Mouse (Mus musculus) heart, embryonic 14.5 days (tissue): ENCODE measurements around the gene Mthfd1l. TPM values are rescaled to one million over a fixed set of nuclear protein-coding genes. Genes with fewer than 3 reads are reported as not detected.

ENCODE experiments used
- ATAC-seq: fragments of 200-750 bp; cut with Nextera tagmentation; 2 replicates; pipeline ENCODE4 v1.8.0; 2017; ENCODE audit warnings: low read depth, moderate TSS enrichment; ENCODE audit not compliant: insufficient number of reproducible peaks, insufficient read depth, low FRiP score
- H3K27ac ChIP-seq, 2 experiments: fragments of 200-500 bp in 1 of 2; fragments of 300-500 bp in 1 of 2; sonication (generic) in 1 of 2; replicated peaks in 1 of 2; 2 replicates each; pipeline ENCODE4 v1.5.1; 2012 to 2014; ENCODE audit warnings: low read depth in 2 of 2, low read length in 2 of 2, control low read depth in 1 of 2, mild to moderate bottlenecking in 1 of 2, mixed read lengths in 1 of 2; ENCODE audit not compliant: control insufficient read depth in 1 of 2, insufficient read depth in 1 of 2
- H3K27me3 ChIP-seq: fragments of 300-500 bp; sonication (generic); 2 replicates; pipeline ENCODE4 v1.6.1; 2014; ENCODE audit warnings: mild to moderate bottlenecking, low read length, control low read depth; ENCODE audit not compliant: control insufficient read depth, insufficient read depth
- H3K36me3 ChIP-seq: fragments of 300-500 bp; sonication (generic); 2 replicates; pipeline ENCODE4 v1.6.1; 2014; ENCODE audit warnings: mild to moderate bottlenecking, control low read depth, low read length, mixed read lengths; ENCODE audit not compliant: control insufficient read depth, insufficient read depth
- H3K4me1 ChIP-seq, 2 experiments: fragments of 200-500 bp in 1 of 2; fragments of 300-500 bp in 1 of 2; sonication (generic) in 1 of 2; 2 replicates each; pipeline ENCODE4 v1.6.1; 2012 to 2014; ENCODE audit warnings: low read length in 2 of 2, control low read depth in 1 of 2, mixed read lengths in 1 of 2; ENCODE audit not compliant: control insufficient read depth in 2 of 2, insufficient read depth in 2 of 2
- H3K4me2 ChIP-seq: fragments of 300-500 bp; sonication (generic); 2 replicates; pipeline ENCODE4 v1.6.1; 2014; ENCODE audit warnings: mild to moderate bottlenecking, low read length
- H3K4me3 ChIP-seq, 2 experiments: fragments of 200-500 bp in 1 of 2; fragments of 300-500 bp in 1 of 2; sonication (generic) in 1 of 2; 2 replicates each; pipeline ENCODE4 v1.5.1; 2012 to 2014; ENCODE audit warnings: low read length in 2 of 2, mild to moderate bottlenecking in 2 of 2, control low read depth in 1 of 2, low read depth in 1 of 2, moderate library complexity in 1 of 2; ENCODE audit not compliant: control insufficient read depth in 1 of 2, insufficient read depth in 1 of 2
- H3K9ac ChIP-seq: fragments of 300-500 bp; sonication (generic); 2 replicates; pipeline ENCODE4 v1.6.1; 2014; ENCODE audit warnings: mild to moderate bottlenecking, low read length
- H3K9me3 ChIP-seq: fragments of 300-500 bp; sonication (generic); 2 replicates; pipeline ENCODE4 v1.6.1; 2016; ENCODE audit warnings: low read length, control low read depth; ENCODE audit not compliant: control insufficient read depth
- WGBS: fragments of 180-500 bp; shearing (Covaris S2); extraction: QIAGEN DNeasy Blood & Tissue Kit; methylation state at CpG from one replicate; pipeline ENCODE4 v1.1.7; 2014; 5-methylcytosine and 5-hydroxymethylcytosine counted together
- polyA plus RNA-seq: library from polyadenylated mRNA; unstranded; fragments of >200 nt; fragmentation: Nextera tagmentation; extraction: Ambion mirVana; gene quantifications from 2 replicates; pipeline ENCODE4 v1.2.1, GENCODE M21; 2014

Mthfd1l gene
- polyA plus RNA-seq, 1 experiment from 2014 or later: 8.8 TPM

DNA sequence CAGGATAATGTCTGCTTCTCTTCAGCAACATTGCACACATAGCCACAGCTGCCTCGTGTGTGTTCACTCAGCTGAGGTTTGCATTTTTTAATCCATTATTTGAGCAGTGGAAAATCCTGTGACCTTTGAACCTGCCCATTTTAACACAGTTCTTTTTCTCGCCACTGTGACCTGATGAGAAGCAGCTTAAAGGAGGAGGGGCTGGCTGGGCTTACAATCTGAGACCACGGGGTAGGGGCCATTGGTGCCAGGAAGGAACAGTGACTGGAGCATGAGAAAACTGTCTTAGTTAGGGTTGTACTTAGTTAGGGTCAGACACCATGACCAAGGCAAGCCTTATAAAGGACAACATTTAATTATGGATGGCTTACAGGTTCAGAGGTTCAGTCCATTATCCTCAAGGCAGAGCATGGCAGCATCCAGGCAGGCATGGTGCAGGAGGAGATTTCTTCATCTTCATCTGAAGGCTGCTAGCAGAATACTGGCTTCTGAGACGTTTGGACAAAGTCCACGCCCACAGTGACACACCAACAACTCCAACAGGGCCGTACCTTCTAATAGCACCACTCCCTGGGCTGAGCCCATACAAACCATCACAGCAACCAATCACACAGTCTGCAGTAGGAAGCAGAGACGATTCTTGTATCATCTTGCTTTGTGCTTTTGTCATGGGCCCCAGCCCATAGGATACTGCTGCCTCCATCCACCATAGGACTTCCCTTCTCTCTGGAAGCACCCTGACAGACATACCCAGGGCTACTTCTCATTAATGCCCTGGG is 112.6 kb downstream of the Mthfd1l start:
- H3K4me2 ChIP-seq: no peak overlapping the region
- no peaks in the 10 kb centered on the region for H3K27me3 ChIP-seq
- H3K27ac ChIP-seq: no peak overlapping the region
- no peak; the same call in 1 of the 2 replicates for ATAC-seq
- H3K4me1 ChIP-seq: no peaks in the 10 kb centered on the region
- peaks cover 31% of the 10 kb centered on the region for H3K36me3 ChIP-seq
- H3K4me3 ChIP-seq: no peak overlapping the region
- WGBS: 70% methylated on average over 7 of the region's 7 CpGs
- H3K9ac ChIP-seq: no peak overlapping the region
- no peaks in the 10 kb centered on the region for H3K9me3 ChIP-seq

DNA sequence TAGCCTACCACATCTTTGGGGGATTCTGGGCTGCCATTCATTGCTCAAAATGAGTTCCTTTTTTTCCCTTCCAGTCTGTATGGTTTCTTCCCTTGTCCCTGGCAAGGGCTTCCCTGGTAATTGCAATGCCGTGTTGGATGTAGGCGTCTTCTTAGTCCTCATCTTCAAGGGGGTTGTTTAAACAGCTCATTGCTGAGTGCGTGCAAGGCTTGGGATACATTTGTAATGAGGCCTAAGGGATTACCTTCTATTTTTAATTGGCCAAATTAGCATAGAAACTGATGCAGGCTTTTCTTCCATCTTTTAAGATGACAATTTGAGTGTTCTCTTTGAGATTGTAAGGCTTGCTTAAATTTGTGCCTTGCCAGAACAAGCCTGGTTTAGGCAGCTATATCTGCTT is 114.6 kb downstream of the Mthfd1l start:
- 91% methylated on average over 3 of the region's 3 CpGs for WGBS
- H3K4me3 ChIP-seq: no peak overlapping the region

DNA sequence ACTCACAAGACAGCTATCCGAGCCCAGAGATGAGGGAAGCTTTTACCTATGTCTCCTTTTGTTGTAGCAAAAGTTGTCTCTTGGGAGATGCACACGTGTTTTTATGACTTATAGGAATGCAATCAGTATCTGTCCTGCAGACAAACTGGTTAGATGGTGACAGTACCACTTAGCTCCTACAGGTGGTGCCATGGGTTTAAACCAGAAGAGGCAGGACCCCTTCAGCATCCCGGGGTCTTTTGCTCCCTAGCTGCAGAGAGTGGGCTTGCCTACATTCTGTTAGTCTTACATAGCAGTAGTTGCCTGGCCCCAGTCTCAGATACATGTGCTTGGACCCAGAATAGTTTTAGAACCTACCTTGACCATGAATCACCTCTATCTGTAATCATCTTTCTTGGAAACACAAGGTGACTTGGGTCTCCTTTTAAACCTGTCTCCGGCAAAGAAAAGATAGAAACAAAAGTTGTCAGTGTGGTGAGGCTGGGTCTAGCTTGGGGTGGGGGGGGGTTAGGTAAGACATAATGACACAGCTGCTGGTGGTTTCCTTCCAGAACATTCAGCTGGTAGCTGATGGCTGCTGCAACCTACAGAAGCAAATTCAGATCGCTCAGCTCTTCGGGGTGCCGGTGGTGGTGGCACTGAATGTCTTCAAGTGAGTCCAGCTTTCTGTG is 116.0 kb downstream of the Mthfd1l start:
- Histone ChIP-seq H3K27ac (no peak overlapping the region), H3K9ac (no peak overlapping the region), H3K9me3 (no peaks in the 10 kb centered on the region), H3K4me3 (no peak overlapping the region), H3K4me1 (no peaks in the 10 kb centered on the region), H3K4me2 (no peak overlapping the region), H3K27me3 (no peaks in the 10 kb centered on the region), H3K36me3 (peaks cover 43% of the 10 kb centered on the region)
- ATAC-seq: no peak
- WGBS: 75% methylated on average over 7 of the region's 7 CpGs

More for the DNA sequence above, 114.6 kb downstream of the Mthfd1l start:
- Histone ChIP-seq H3K9me3 (no peaks in the 10 kb centered on the region), H3K4me2 (no peak overlapping the region), H3K36me3 (peaks cover 36% of the 10 kb centered on the region), H3K9ac (no peak overlapping the region), H3K27me3 (no peaks in the 10 kb centered on the region), H3K4me1 (no peaks in the 10 kb centered on the region), H3K27ac (no peak overlapping the region)
- no peak for ATAC-seq

DNA sequence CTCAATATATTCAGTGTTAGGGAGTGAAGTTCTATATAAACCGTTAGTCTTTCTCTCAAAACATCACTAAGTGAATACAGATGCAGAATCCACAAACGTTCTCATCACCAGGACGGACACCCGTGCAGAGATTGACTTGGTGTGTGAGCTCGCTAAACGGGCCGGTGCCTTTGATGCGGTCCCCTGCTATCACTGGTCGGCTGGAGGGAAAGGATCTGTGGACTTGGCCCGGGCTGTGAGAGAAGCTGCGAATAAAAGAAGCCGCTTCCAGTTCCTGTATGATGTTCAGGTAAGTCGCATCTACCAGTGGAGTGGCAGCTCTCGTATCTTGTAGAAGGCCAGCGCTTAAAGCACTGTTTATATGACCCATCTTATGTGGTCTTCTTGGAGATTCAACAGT is 117.0 kb downstream of the Mthfd1l start:
- H3K36me3 ChIP-seq: peaks cover 47% of the 10 kb centered on the region

DNA sequence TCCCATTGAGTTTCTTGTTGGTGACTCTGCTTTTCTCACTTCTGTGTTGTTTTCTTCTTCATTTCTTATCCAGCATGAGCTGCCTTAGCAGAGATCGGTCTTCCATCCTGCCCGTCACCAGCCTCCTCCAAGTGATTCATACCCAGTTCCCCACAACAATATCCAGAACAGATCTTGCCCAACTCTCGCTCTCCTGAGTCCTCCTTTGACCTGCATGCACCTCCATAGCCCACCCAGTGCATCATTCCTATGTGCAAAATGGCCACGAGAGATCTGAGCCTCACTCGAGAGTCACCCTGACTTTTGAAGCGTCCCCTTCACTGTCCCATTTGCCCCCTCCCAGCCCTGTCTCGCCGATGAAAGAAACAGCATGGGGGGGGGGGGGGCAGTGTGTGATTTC is 120.1 kb downstream of the Mthfd1l start:
- Histone ChIP-seq H3K4me3 (no peak overlapping the region), H3K27me3 (no peaks in the 10 kb centered on the region), H3K9me3 (no peaks in the 10 kb centered on the region), H3K4me1 (no peaks in the 10 kb centered on the region), H3K4me2 (no peak overlapping the region), H3K27ac (no peak overlapping the region), H3K36me3 (peaks cover 40% of the 10 kb centered on the region), H3K9ac (no peak overlapping the region)
- no peak for ATAC-seq
- WGBS: 88% methylated on average over 8 of the region's 8 CpGs

More for the DNA sequence above, 117.0 kb downstream of the Mthfd1l start:
- no peaks in the 10 kb centered on the region for H3K4me1 ChIP-seq
- no peak overlapping the region for H3K4me3 ChIP-seq
- no peak overlapping the region for H3K9ac ChIP-seq
- H3K4me2 ChIP-seq: no peak overlapping the region
- H3K9me3 ChIP-seq: no peaks in the 10 kb centered on the region
- no peak overlapping the region for H3K27ac ChIP-seq
- no peaks in the 10 kb centered on the region for H3K27me3 ChIP-seq
- no peak for ATAC-seq
- WGBS: 90% methylated on average over 15 of the region's 15 CpGs

DNA sequence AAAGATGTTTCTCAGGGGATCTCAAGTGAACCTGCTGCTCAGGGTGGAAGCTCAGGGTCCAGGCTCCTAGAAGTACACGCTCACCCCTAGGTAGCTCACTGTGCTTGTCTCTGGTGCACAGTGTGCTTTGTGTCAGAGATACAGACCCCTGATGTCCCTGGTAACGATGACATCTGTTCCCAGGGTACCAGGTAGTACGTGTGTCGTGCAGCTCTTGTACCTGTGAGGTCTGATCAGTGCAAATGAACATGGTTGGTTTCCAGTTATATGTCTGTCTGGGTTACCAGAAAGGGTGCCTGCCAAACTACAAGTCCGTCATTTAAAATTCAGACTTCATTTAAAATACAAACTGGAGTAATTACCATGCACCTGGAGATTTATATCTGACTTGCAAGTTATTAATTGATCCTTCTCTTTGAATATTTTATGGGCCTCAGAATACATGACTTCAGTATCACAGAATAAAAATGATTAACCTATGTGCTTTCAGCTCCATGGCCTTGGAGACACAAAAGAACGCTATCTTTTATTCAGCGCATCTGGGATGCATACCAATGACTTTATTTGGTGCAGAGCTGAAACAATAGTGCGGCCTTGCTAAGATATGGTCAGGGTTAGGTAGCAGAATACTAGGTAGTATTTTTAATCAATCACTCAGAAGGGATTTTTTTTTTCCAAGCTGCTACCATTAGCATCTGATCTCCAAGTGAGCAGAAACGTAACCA is 121.3 kb downstream of the Mthfd1l start:
- no peak for ATAC-seq
- no peaks in the 10 kb centered on the region for H3K27me3 ChIP-seq
- no peak overlapping the region for H3K9ac ChIP-seq
- WGBS: 89% methylated on average over 9 of the region's 9 CpGs
- H3K36me3 ChIP-seq: peaks cover 32% of the 10 kb centered on the region
- H3K27ac ChIP-seq: no peak overlapping the region
- no peak overlapping the region for H3K4me2 ChIP-seq
- no peak overlapping the region for H3K4me3 ChIP-seq
- H3K9me3 ChIP-seq: no peaks in the 10 kb centered on the region
- no peaks in the 10 kb centered on the region for H3K4me1 ChIP-seq

DNA sequence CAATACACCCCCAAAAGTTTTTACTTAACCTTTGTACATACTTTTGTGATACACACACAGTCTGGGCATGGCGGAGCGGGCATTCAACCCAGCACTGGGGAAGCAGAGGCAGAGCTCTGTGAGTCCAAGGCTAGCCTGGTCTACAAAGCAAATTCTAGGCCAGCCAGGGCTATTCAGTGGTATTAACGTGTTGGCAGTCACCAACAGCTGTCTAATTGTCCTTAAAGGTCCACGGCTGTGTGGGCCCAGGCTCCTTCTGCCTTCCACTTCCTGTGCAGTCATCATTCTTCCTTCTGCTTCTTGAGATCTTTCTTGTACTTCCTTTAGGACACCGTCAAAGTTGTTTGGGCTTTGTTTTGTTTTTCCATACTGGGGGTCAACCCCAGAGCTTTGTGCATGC is 123.2 kb downstream of the Mthfd1l start:
- Histone ChIP-seq H3K9me3 (no peaks in the 10 kb centered on the region), H3K4me3 (no peak overlapping the region), H3K27ac (no peak overlapping the region), H3K4me1 (no peaks in the 10 kb centered on the region), H3K9ac (no peak overlapping the region), H3K27me3 (no peaks in the 10 kb centered on the region), H3K36me3 (peaks cover 20% of the 10 kb centered on the region), H3K4me2 (no peak overlapping the region)
- WGBS: 76% methylated on average over 5 of the region's 5 CpGs
- ATAC-seq: no peak
